Mouse (Mus musculus) v-Abl transformed pro-B cells (cell line): ENCODE data around the gene Gm10668.
"Not testable (repeated sequence)": the region's sequence is repeated elsewhere in the genome, so short reads cannot be mapped to it uniquely, and the experiment has no call there.

Source experiments
- in situ Hi-C, 2 experiments: fragments of 400-800 bp; cut with MboI; formaldehyde crosslinking; loops; one replicate each; pipeline ENCODE4 v1.15.1; 2025; ENCODE audit not compliant: unreplicated experiment in 2 of 2

The Gm10668 gene

DNA sequence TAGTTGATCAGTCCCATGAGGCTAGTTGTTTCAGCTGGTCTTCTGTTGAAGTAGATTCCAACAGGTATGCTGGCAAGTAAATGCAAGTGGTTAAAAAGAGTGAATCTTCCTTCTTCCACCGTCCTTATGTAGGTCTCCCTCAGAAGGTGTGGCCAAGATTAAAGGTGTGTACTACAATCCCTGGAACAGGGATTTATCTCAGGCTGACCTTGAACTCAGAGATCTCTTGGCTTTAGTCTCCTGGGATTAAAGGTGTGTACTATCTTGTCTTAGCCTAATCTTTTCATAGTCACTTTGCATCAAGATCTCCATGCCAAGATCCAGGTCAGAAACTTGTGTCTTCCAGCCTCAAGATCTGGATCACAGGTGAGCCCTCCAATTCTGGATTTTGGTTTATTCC, at the start of gene Gm10668:
Gene Gm10668, minus strand, starts transcription at position 101 of the 400 bp plus-strand sequence.
- in situ Hi-C loops, result not testable (repeated sequence)

DNA sequence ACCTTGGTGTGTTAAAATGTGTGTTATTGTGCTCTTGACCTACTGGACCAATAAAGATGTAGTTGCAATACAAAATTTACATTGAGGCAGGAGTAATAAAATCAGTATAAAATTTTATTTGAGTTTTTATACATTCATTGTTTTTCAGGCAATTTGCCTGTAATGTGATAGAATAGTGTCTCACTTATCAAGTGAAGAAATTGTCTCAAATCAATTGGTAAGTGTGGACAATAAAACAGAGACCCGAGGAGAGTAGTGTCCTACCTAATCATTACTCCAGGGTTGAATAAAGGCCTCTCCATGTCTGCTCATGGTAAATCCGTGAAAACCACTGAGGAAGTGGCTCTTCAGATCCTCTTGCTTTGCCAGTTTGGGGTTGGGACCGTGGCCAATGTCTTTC, 40.5 kb upstream of the Gm10668 start, which contains the start of gene Vmn1r112:
Gene Vmn1r112, plus strand, starts transcription at position 301 of the 400 bp plus-strand sequence.
- in situ Hi-C loops, result not testable (repeated sequence)

DNA sequence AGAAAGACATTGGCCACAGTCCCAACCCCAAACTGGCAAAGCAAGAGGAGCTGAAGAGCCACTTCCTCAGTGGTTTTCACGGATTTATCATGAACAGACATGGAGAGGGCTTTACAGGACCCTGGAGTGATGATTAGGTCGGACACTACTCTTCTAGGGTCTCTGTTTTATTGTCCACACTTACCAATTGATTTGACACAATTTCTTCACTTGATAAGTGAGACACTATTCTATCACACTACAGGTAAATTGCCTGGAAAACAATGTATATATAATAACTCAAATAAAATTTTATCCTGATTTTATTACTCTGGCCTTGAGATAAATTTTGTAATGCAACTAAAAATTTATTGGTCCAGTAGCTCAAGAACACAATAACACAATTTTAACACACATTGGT, 27.3 kb downstream of the Gm10668 start, which contains the start of gene Vmn1r111:
Gene Vmn1r111, minus strand, starts transcription at position 101 of the 400 bp plus-strand sequence.
- in situ Hi-C loops, result not testable (repeated sequence)
